Mouse (Mus musculus): ENCODE results near the gene Klf11.

DNA sequence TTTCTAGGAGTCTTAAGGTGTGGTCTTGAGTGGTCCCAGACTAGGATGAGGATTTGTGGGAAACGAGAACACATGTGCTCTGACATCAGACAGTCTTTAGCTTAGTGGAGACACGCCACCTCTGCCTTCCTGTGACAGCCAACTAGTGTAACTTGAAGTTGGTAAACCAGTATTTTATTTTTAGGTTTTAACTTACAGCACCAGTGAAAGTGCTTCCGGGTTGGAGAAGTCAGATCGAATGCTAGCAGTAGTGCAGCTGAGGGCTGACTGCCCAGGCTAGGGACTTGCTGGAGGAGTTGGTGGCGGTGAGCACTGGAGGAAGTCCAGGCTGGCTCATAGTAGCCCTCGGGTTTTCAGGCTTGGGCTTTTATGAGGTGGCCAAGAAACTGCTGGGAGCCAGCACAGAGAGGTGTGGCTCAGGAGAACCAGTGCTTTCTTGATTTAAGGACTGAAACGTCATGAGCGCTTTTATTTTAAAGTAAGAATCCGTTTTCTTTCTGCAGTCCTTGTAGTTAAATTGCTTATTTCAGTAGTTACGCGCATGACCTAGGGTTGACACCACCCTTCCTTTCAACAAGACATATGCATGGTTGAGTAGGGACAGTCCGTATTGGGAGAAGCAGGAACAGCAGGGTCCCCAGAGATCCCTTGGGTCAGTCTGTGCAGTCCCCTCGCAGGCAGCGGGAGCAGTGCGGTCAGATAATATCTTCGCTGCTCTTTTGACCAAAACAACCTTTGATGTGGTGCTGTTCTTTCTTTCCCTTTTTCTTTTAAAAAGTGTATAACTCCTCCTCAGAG lies 3.2 kb downstream of the Klf11 start:
- TF ChIP-seq POLR2A (IDR thresholded peaks at IDR 0.05; ENCODE audit: insufficient read depth, low read depth, low read length) (no peak), CTCF (IDR thresholded peaks at IDR 0.05) (no peak), EP300 (IDR thresholded peaks at IDR 0.05; ENCODE audit: insufficient read depth, low read depth, low read length) (no peak)

Measured in heart, adult 2 months (tissue).